Mouse (Mus musculus) limb, embryonic 15.5 days (tissue): ENCODE data around the gene Alox12b. TPM values are rescaled to one million over a fixed set of nuclear protein-coding genes. Genes with fewer than 3 reads are reported as not detected.

Source experiments
- ATAC-seq: fragments of 200-750 bp; cut with Nextera tagmentation; 2 replicates; pipeline ENCODE4 v1.8.0; 2017; ENCODE audit warnings: low read depth, moderate TSS enrichment; ENCODE audit not compliant: insufficient number of reproducible peaks, low FRiP score, low TSS enrichment
- H3K27ac ChIP-seq: fragments of 300-500 bp; sonication (generic); 2 replicates; pipeline ENCODE4 v1.5.1; 2015; ENCODE audit warnings: moderate library complexity, mild to moderate bottlenecking, inconsistent platforms
- H3K27me3 ChIP-seq: fragments of 300-500 bp; sonication (generic); 2 replicates; pipeline ENCODE4 v1.6.1; 2015; ENCODE audit warnings: inconsistent platforms
- H3K36me3 ChIP-seq: fragments of 300-500 bp; sonication (generic); 2 replicates; pipeline ENCODE4 v1.6.1; 2015; ENCODE audit warnings: inconsistent platforms
- H3K4me1 ChIP-seq: fragments of 300-500 bp; sonication (generic); 2 replicates; pipeline ENCODE4 v1.6.1; 2015; ENCODE audit warnings: inconsistent platforms
- H3K4me2 ChIP-seq: fragments of 300-500 bp; sonication (generic); 2 replicates; pipeline ENCODE4 v1.6.1; 2015; ENCODE audit warnings: mild to moderate bottlenecking, inconsistent platforms
- H3K4me3 ChIP-seq: fragments of 300-500 bp; sonication (generic); 2 replicates; pipeline ENCODE4 v1.5.1; 2015; ENCODE audit warnings: mild to moderate bottlenecking, inconsistent platforms
- H3K9ac ChIP-seq: fragments of 300-500 bp; sonication (generic); 2 replicates; pipeline ENCODE4 v1.6.1; 2015; ENCODE audit warnings: inconsistent platforms
- H3K9me3 ChIP-seq: fragments of 300-500 bp; sonication (generic); 2 replicates; pipeline ENCODE4 v1.6.1; 2016; ENCODE audit warnings: inconsistent platforms
- whole genome bisulfite sequencing: fragments of 180-500 bp; shearing (Covaris S2); methylation state at CpG from one replicate; pipeline ENCODE4 v1.1.7; 2015; 5-methylcytosine and 5-hydroxymethylcytosine counted together
- polyA plus RNA-seq: library from polyadenylated mRNA; unstranded; fragments of >200 nt; fragmentation: Nextera tagmentation; extraction: Ambion mirVana; gene quantifications from 2 replicates; pipeline ENCODE4 v1.2.1, GENCODE M21; 2015

The Alox12b gene
- 53.5 and 60.5 TPM in 2 replicates for polyA plus RNA-seq

DNA sequence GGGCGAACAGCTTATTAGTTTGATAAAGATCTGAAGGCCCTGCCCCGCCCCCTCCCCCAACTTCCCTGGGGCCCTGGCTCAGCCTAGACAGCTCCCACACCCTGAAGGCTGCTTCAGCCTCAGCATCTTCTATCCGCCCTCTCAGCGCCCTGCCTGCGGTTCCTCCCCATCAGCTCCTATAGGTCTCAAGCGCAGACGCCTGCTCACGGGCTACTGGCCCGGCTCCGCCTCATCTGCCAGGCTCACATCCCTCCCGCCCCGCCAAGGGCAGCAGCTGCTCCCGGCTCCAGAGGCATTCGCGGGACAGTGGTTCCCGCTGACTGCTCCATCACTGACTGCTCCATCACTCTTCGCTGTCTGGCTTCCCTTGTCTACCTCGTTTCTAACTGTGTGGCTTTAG is at the start of gene Alox12b:
TSS of gene Alox12b (plus strand) at position 190 of the 400 bp plus-strand sequence.
- WGBS: 4% methylated on average over 18 of the region's 18 CpGs
- Histone ChIP-seq H3K9ac (no peak within 1 kb of the TSS), H3K36me3 (no peaks in the 10 kb centered on the region), H3K4me1 (peaks cover 6% of the 10 kb centered on the region), H3K9me3 (no peaks in the 10 kb centered on the region), H3K27ac (no peak within 1 kb of the TSS), H3K4me2 (peak within 1 kb of the TSS; percentile 17), H3K4me3 (peak within 1 kb of the TSS; percentile 1; the same call in 1 of the 2 replicates), H3K27me3 (peaks cover 30% of the 10 kb centered on the region)
- no peak for ATAC-seq

- no peak for ATAC-seq
- H3K4me2 ChIP-seq: no peak overlapping the region
- H3K27ac ChIP-seq: no peak overlapping the region
- no peak overlapping the region for H3K4me3 ChIP-seq
- peaks cover 70% of the 10 kb centered on the region for H3K36me3 ChIP-seq
- no peaks in the 10 kb centered on the region for H3K9me3 ChIP-seq
- H3K4me1 ChIP-seq: peaks cover 4% of the 10 kb centered on the region; the same call in 1 of the 2 replicates
- WGBS: 91% methylated on average over 11 of the region's 11 CpGs
- no peak overlapping the region for H3K9ac ChIP-seq
- H3K27me3 ChIP-seq: no peaks in the 10 kb centered on the region
These were observed 49.1 kb upstream of the Alox12b start for GRCm38 (mm10) chr11:69107676-69108075.

DNA sequence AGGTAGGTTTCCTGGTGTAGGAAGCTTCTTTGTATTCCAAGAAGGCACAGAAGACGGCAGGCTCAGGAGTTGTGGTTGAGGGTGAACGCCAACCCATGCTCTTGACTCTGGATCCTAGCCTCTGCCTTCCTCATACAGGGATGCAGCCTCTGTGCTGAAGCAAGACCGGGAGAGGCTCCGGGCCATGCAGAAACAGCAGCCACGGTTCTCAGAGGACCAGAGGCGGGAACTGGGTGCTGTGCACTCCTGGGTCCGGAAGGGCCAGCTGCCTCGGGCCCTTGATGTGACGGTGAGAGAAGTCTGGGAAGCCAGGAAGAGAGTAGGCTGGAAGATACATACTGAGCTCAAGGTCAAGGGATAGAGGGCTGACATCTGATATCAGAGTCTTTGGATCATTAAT is 48.6 kb upstream of the Alox12b start:
- Histone ChIP-seq H3K4me3 (no peak overlapping the region), H3K36me3 (peaks cover 65% of the 10 kb centered on the region), H3K27me3 (no peaks in the 10 kb centered on the region), H3K9ac (no peak overlapping the region), H3K27ac (no peak overlapping the region), H3K4me2 (no peak overlapping the region), H3K9me3 (no peaks in the 10 kb centered on the region), H3K4me1 (peaks cover 4% of the 10 kb centered on the region; the same call in 1 of the 2 replicates)
- no peak for ATAC-seq
- 87% methylated on average over 9 of the region's 9 CpGs for WGBS

DNA sequence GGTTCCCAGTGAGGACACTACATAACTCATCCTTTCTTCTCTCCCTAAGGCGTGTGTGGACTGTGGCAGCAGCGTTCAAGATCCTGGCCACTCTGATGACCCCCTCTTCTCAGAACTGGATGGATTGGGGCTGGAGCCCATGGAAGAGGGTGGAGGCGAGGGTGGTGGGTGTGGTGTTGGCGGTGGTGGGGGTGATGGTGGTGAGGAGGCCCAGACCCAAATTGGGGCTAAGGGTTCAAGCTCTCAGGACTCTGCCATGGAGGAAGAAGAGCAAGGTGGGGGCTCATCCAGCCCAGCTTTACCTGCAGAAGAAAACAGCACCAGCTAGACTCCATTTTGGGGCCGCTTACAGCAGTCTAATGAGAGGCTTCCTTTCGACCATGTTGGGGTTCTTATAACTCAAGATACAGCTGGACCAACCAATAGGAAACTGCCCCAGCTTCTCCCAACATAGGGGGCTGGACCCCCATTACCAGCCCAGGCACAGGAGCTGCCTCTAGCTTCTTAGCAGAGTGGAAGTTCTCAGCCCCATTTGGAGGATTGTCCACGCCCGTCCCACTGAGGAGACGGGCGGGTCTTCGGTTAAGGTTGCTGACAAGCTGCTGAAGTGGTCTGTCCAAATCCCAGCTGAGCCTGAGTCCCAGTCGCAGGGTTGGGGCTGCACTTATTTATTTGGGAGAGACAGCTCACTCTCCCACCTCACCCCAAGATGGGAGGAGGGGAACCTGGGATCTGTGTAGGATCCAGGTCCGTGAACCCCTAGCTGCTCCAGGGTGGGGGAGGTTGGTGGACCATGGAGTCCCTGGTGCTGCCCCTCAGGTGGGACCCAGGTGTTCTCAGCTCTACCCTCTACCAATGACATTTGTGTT is 47.5 kb upstream of the Alox12b start:
- 79% methylated on average over 13 of the region's 13 CpGs for WGBS
- Histone ChIP-seq H3K9me3 (no peaks in the 10 kb centered on the region), H3K4me1 (peaks cover 4% of the 10 kb centered on the region; the same call in 1 of the 2 replicates), H3K9ac (no peak overlapping the region), H3K36me3 (peaks cover 54% of the 10 kb centered on the region), H3K4me2 (peak overlapping the region; percentile 55; the same call in 1 of the 2 replicates), H3K27me3 (no peaks in the 10 kb centered on the region), H3K27ac (no peak overlapping the region), H3K4me3 (no peak overlapping the region)
- ATAC-seq: no peak

DNA sequence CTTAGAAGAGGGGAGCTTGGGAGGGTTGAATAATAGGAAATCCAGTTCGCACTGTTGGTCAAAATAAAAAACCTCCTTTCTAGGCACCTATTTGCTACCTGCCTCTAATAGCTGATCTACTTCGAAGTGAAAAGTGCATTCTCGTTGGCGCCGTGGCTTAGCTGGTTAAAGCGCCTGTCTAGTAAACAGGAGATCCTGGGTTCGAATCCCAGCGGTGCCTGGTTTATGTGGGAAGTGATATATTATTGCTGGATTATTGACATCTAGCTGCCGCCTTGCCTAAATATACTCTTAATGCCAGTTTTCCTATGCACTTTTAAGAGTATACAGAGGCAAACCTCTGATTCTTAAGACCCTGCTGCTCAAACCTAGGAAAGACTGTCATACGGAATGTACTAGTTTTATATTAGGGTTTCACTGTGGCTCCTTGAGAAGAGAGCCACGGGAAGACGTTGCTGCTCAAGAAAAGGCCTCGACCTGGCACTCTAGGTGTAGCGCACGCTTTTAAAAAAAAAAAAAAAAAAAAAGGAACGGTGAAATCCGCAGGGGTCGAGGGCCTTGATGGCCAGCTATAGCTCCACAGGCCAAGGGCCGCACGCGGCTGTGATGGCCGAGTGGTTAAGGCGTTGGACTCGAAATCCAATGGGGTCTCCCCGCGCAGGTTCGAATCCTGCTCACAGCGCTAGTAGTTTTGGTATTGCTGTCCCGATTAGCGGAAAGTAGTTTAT is 46.3 kb upstream of the Alox12b start:
- no peaks in the 10 kb centered on the region for H3K27me3 ChIP-seq
- no peaks in the 10 kb centered on the region for H3K9me3 ChIP-seq
- H3K9ac ChIP-seq: 0 out of 2 replicates have a peak overlapping the region, but pooled peaks have one; percentile 26
- peaks cover 4% of the 10 kb centered on the region; the same call in 1 of the 2 replicates for H3K4me1 ChIP-seq
- H3K36me3 ChIP-seq: peaks cover 42% of the 10 kb centered on the region
- H3K4me2 ChIP-seq: peak overlapping the region; percentile 55
- no peak for ATAC-seq
- WGBS: 1% methylated on average over 30 of the region's 30 CpGs
- H3K27ac ChIP-seq: peak overlapping the region; percentile 57
- peak overlapping the region; percentile 49 for H3K4me3 ChIP-seq

GRCm38 (mm10) chr11:69111051-69111810 is 45.6 kb upstream of the Alox12b start:
- H3K27ac ChIP-seq: peak overlapping the region; percentile 50; the same call in 1 of the 2 replicates
- no peaks in the 10 kb centered on the region for H3K9me3 ChIP-seq
- no peak for ATAC-seq
- peak overlapping the region; percentile 55 for H3K4me2 ChIP-seq
- no peaks in the 10 kb centered on the region for H3K27me3 ChIP-seq
- peaks cover 35% of the 10 kb centered on the region for H3K36me3 ChIP-seq
- 9% methylated on average over 21 of the region's 21 CpGs for WGBS
- H3K4me3 ChIP-seq: peak overlapping the region; percentile 49
- 0 out of 2 replicates have a peak overlapping the region, but pooled peaks have one; percentile 26 for H3K9ac ChIP-seq
- H3K4me1 ChIP-seq: peaks cover 4% of the 10 kb centered on the region; the same call in 1 of the 2 replicates

DNA sequence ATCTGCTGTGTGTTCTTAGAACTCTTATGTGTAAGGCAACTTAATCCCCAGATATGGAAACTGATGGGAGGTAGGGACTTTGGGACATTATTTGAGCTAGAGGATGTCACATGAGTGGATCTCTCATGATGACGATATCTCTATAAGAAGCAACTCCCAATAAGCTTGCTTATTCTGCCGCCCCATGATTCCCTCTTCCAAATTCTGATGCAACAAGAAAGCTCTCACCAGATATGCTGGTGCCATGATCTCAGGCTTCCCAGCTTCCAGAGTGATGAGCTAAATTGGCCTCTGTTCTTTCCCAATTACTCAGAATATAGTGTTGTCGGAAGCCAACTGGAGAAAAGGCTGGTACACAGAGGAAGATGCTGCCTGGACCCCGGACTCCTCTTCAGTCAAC is 44.9 kb upstream of the Alox12b start:
- peak overlapping the region; percentile 55; the same call in 1 of the 2 replicates for H3K4me2 ChIP-seq
- no peak overlapping the region for H3K27ac ChIP-seq
- peaks cover 6% of the 10 kb centered on the region; the same call in 1 of the 2 replicates for H3K4me1 ChIP-seq
- H3K36me3 ChIP-seq: peaks cover 28% of the 10 kb centered on the region
- H3K27me3 ChIP-seq: no peaks in the 10 kb centered on the region
- no peak for ATAC-seq
- H3K4me3 ChIP-seq: no peak overlapping the region
- 62% methylated on average over 4 of the region's 4 CpGs for WGBS
- no peak overlapping the region for H3K9ac ChIP-seq
- H3K9me3 ChIP-seq: no peaks in the 10 kb centered on the region

GRCm38 (mm10) chr11:69114018-69114417 is 42.8 kb upstream of the Alox12b start:
- Histone ChIP-seq H3K4me3 (no peak overlapping the region), H3K27ac (no peak overlapping the region), H3K9ac (no peak overlapping the region), H3K36me3 (peaks cover 7% of the 10 kb centered on the region), H3K9me3 (no peaks in the 10 kb centered on the region), H3K27me3 (no peaks in the 10 kb centered on the region), H3K4me1 (peaks cover 19% of the 10 kb centered on the region), H3K4me2 (no peak overlapping the region)
- WGBS: 64% methylated on average over 3 of the region's 3 CpGs
- no peak for ATAC-seq

DNA sequence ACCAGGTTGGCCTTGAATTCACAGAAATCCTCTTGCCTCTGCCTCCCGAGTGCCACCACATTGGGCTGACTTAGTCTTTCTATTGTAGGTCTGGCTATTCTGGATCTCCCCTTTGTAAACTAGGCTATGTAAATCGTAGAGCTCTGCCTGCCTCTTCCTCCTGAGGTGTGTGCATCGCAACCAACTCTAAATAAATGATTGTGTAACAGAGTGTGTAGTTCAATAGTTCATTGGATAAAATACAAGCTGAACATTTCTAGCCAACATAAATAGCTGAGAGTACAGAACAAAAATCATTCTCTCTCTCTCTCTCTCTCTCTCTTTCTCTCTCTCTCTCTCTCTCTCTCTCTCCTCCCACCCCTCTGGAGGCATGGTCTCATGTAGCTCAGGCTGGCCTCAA is 42.2 kb upstream of the Alox12b start:
- no peak for ATAC-seq
- H3K9ac ChIP-seq: no peak overlapping the region
- no peak overlapping the region for H3K27ac ChIP-seq
- WGBS: 81% methylated on average over 3 of the region's 3 CpGs
- no peaks in the 10 kb centered on the region for H3K9me3 ChIP-seq
- no peak overlapping the region for H3K4me2 ChIP-seq
- H3K27me3 ChIP-seq: no peaks in the 10 kb centered on the region
- H3K4me1 ChIP-seq: peaks cover 24% of the 10 kb centered on the region
- peaks cover under 1% of the 10 kb centered on the region for H3K36me3 ChIP-seq
- no peak overlapping the region for H3K4me3 ChIP-seq

- H3K27me3 ChIP-seq: 0 out of 2 replicates have a peak, but pooled peaks cover 2% of the 10 kb centered on the region
These were observed 39.9 kb upstream of the Alox12b start for GRCm38 (mm10) chr11:69116843-69117242.

More at GRCm38 (mm10) chr11:69116843-69117242, 39.9 kb upstream of the Alox12b start:
- no peak for ATAC-seq
- no peak overlapping the region for H3K27ac ChIP-seq
- no peak overlapping the region for H3K4me2 ChIP-seq
- H3K4me3 ChIP-seq: peak overlapping the region; percentile 76
- 49% methylated on average over 5 of the region's 5 CpGs for WGBS
- H3K36me3 ChIP-seq: no peaks in the 10 kb centered on the region
- H3K9me3 ChIP-seq: no peaks in the 10 kb centered on the region
- H3K9ac ChIP-seq: no peak overlapping the region
- H3K4me1 ChIP-seq: peaks cover 46% of the 10 kb centered on the region
